Mouse (Mus musculus): ENCODE results near the gene Pcbp1. TPM values are rescaled to one million over a fixed set of nuclear protein-coding genes. Genes with fewer than 3 reads are reported as not detected.

Pcbp1 gene
- polyA plus RNA-seq, 1 experiment from 2014 or later: 488 TPM

GRCm38 (mm10) chr6:86487358-86488148 is 38.6 kb downstream of the Pcbp1 start:
- ATAC-seq (replicated peaks; ENCODE audit: low FRiP score): peak; percentile 91
- Histone ChIP-seq H3K27me3 (no peaks in the 10 kb centered on the region), H3K4me2 (peak overlapping the region; percentile 24), H3K9me3 (replicated peaks) (no peaks in the 10 kb centered on the region), H3K36me3 (no peaks in the 10 kb centered on the region), H3K9ac (peak overlapping the region; percentile 27; the same call in 1 of the 2 replicates), H3K27ac (peak overlapping the region; percentile 90), H3K4me3 (replicated peaks) (no peak overlapping the region), H3K4me1 (peaks cover 26% of the 10 kb centered on the region)
- 14% methylated on average over 24 of the region's 24 CpGs for WGBS

GRCm38 (mm10) chr6:86485943-86486640 is 40.0 kb downstream of the Pcbp1 start:
- Histone ChIP-seq H3K4me1 (peaks cover 32% of the 10 kb centered on the region), H3K27me3 (no peaks in the 10 kb centered on the region), H3K27ac (peak overlapping the region; percentile 90), H3K36me3 (no peaks in the 10 kb centered on the region), H3K9me3 (replicated peaks) (no peaks in the 10 kb centered on the region), H3K4me3 (replicated peaks) (no peak overlapping the region), H3K4me2 (no peak overlapping the region), H3K9ac (no peak overlapping the region)
- WGBS: 59% methylated on average over 7 of the region's 7 CpGs
- no peak for ATAC-seq (replicated peaks; ENCODE audit: low FRiP score)

DNA sequence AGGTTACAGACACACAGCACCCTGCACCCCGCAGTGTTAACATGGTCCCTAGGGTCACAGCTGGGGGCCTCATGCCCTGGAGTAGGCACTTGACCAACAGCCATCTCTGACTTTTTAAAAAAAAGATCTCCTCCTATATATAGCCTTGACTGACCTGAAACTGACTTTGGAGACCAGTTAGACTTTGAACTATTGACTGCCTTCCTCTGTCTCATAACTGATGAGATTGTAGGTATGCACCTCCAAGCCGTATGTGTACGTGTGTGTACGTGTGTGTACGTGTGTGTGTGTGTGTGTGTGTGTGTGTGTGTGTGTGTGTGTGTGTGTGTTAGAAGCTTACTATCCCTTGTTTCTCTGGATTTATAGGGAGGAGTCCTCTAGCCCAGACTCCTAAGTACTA is 44.2 kb downstream of the Pcbp1 start:
- H3K9ac ChIP-seq: no peak overlapping the region
- H3K4me2 ChIP-seq: no peak overlapping the region
- peaks cover 58% of the 10 kb centered on the region for H3K4me1 ChIP-seq
- WGBS: 93% methylated on average over 5 of the region's 5 CpGs
- no peaks in the 10 kb centered on the region for H3K9me3 ChIP-seq (replicated peaks)
- H3K27ac ChIP-seq: 0 out of 2 replicates have a peak overlapping the region, but pooled peaks have one; percentile 88
- no peak for ATAC-seq (replicated peaks; ENCODE audit: low FRiP score)
- no peak overlapping the region for H3K4me3 ChIP-seq (replicated peaks)
- H3K36me3 ChIP-seq: no peaks in the 10 kb centered on the region
- H3K27me3 ChIP-seq: no peaks in the 10 kb centered on the region

GRCm38 (mm10) chr6:86480189-86480831 is 45.8 kb downstream of the Pcbp1 start:
- Histone ChIP-seq H3K4me1 (peaks cover 62% of the 10 kb centered on the region), H3K27me3 (no peaks in the 10 kb centered on the region), H3K4me3 (replicated peaks) (peak overlapping the region; percentile 24), H3K9ac (peak overlapping the region; percentile 30; the same call in 1 of the 2 replicates), H3K36me3 (no peaks in the 10 kb centered on the region), H3K27ac (peak overlapping the region; percentile 88), H3K4me2 (peak overlapping the region; percentile 44), H3K9me3 (replicated peaks) (no peaks in the 10 kb centered on the region)
- 18% methylated on average over 9 of the region's 9 CpGs for WGBS
- ATAC-seq (replicated peaks; ENCODE audit: low FRiP score): peak; percentile 17; the same call in 1 of the 2 replicates

DNA sequence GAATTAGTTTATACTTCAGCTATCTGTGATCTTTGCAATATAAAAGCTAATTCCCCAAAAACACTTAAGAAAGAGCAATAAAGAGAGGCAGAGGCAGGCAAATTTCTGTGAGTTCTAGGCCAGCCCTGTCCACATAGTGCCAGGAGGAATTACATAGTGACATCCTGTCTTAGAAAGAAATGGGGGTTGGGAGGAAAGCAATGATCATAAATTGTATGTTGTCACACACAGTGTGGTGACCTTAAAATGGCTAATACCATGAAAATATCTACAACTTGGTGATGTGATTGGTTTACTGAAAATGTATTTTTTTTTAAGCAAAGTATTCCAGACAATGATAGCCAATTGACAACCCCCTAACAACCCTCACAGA is 46.3 kb downstream of the Pcbp1 start:
- Histone ChIP-seq H3K9ac (0 out of 2 replicates have a peak overlapping the region, but pooled peaks have one; percentile 5), H3K4me1 (peaks cover 65% of the 10 kb centered on the region), H3K9me3 (replicated peaks) (no peaks in the 10 kb centered on the region), H3K27ac (peak overlapping the region; percentile 88), H3K27me3 (no peaks in the 10 kb centered on the region), H3K4me2 (peak overlapping the region; percentile 44), H3K4me3 (replicated peaks) (no peak overlapping the region), H3K36me3 (no peaks in the 10 kb centered on the region)
- ATAC-seq (replicated peaks; ENCODE audit: low FRiP score): no peak

DNA sequence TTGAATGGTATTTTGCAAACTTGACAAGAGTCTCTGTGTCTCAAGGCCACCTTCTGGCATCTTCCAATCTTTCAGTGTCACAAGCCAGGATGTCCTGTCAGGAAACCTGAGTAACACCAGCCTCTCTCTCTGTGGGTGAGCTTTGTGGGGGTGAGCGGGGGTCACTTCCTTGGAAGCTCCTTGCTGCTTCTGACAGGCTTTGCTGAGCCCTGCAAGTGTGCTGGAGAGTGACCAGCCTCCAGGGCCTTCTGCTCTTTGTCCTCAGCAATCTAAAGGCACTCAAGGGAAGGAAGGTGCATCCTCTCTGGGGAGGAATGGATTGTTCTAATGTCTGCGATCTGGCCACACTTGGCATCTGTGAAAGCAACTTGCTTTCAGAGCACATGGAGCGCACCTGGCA is 46.8 kb downstream of the Pcbp1 start:
- H3K9me3 ChIP-seq (replicated peaks): no peaks in the 10 kb centered on the region
- peak overlapping the region; percentile 88 for H3K27ac ChIP-seq
- no peak overlapping the region for H3K4me3 ChIP-seq (replicated peaks)
- H3K9ac ChIP-seq: 0 out of 2 replicates have a peak overlapping the region, but pooled peaks have one; percentile 5
- H3K4me1 ChIP-seq: peaks cover 65% of the 10 kb centered on the region
- H3K36me3 ChIP-seq: no peaks in the 10 kb centered on the region
- 46% methylated on average over 3 of the region's 3 CpGs for WGBS
- no peak overlapping the region for H3K4me2 ChIP-seq
- ATAC-seq (replicated peaks; ENCODE audit: low FRiP score): 0 out of 2 replicates have a peak, but pooled peaks have one; percentile 12
- no peaks in the 10 kb centered on the region for H3K27me3 ChIP-seq

DNA sequence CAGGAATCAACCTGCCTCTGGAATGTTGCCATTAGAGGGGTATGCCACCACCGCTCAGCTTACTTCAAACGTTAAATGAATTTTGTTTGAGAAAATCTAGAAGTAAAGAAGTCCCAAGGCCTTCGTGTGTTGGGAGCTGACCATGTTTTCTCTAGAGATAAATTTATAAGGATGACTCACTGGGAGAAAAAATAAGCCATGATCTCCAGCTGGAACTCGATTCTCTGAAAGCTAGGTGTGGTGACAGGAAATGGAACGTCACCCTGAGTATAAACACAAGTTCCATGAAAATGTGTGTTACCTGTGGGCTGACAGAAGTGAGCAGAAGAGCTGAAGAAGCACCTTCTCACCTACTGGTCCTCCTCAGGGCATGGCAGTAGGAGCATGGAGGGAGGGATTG is 49.2 kb downstream of the Pcbp1 start:
- 73% methylated on average over 5 of the region's 5 CpGs for whole genome bisulfite sequencing
- H3K4me1 ChIP-seq: peaks cover 76% of the 10 kb centered on the region
- H3K4me2 ChIP-seq: no peak overlapping the region
- ATAC-seq (replicated peaks; ENCODE audit: low FRiP score): no peak
- no peaks in the 10 kb centered on the region for H3K27me3 ChIP-seq
- no peak overlapping the region for H3K9ac ChIP-seq
- H3K9me3 ChIP-seq (replicated peaks): no peaks in the 10 kb centered on the region
- no peaks in the 10 kb centered on the region for H3K36me3 ChIP-seq
- H3K27ac ChIP-seq: peak overlapping the region; percentile 88
- no peak overlapping the region for H3K4me3 ChIP-seq (replicated peaks)

DNA sequence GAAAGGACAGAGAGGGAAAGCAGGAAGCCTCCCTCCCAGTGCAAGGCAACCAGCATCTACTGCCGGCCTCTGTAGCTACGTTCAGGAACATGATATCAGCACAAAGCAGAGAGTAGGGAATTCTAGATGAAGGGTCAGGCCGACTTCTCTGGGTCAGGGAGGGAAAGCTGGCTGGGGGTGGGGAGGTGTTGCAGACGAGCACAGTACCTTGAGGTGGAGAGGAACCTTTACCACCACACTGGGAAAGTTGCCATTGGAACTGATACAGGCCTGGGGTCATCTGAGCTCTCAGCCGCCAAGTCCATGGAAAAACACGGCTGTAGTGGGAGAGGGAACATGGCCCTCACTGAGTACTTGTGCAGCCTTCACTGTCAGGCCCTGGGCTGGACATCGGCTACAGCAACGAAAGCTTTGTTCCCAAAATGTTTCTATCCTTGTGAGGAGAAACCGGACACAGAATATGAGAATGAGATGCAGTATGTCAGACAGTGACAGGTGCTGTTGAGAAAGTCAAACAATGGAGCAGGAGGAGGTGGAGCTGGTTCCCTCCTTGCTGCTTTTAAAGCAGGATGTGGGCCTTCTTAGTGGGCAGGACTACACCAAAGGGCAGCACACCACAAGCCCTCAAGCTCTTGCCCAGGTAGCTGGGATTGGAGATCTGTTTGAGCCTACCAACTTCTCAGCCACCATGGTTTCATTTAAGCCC is 50.5 kb downstream of the Pcbp1 start:
- H3K27me3 ChIP-seq: no peaks in the 10 kb centered on the region
- no peak overlapping the region for H3K4me2 ChIP-seq
- no peaks in the 10 kb centered on the region for H3K9me3 ChIP-seq (replicated peaks)
- peak overlapping the region; percentile 82 for H3K27ac ChIP-seq
- no peak overlapping the region for H3K9ac ChIP-seq
- WGBS: 35% methylated on average over 9 of the region's 9 CpGs
- ATAC-seq (replicated peaks; ENCODE audit: low FRiP score): no peak
- peaks cover 73% of the 10 kb centered on the region for H3K4me1 ChIP-seq
- H3K36me3 ChIP-seq: no peaks in the 10 kb centered on the region
- H3K4me3 ChIP-seq (replicated peaks): no peak overlapping the region

- no peak overlapping the region for H3K4me2 ChIP-seq
- peaks cover 7% of the 10 kb centered on the region; the same call in 1 of the 2 replicates for H3K36me3 ChIP-seq
- no peak for ATAC-seq (replicated peaks; ENCODE audit: low FRiP score)
- no peak overlapping the region for H3K4me3 ChIP-seq (replicated peaks)
- H3K9me3 ChIP-seq (replicated peaks): no peaks in the 10 kb centered on the region
- peaks cover 64% of the 10 kb centered on the region for H3K4me1 ChIP-seq
- H3K27me3 ChIP-seq: no peaks in the 10 kb centered on the region
- H3K27ac ChIP-seq: peak overlapping the region; percentile 82
- no peak overlapping the region for H3K9ac ChIP-seq
Measured at GRCm38 (mm10) chr6:86474646-86475181, 51.4 kb downstream of the Pcbp1 start.

Data from kidney, embryonic 15.5 days (tissue).